Mouse (Mus musculus): ENCODE results near the gene Ypel4. TPM values are rescaled to one million over a fixed set of nuclear protein-coding genes. Genes with fewer than 3 reads are reported as not detected.

Gene Ypel4
- polyA plus RNA-seq, 1 experiment from 2014 or later, result 22.2 TPM

DNA sequence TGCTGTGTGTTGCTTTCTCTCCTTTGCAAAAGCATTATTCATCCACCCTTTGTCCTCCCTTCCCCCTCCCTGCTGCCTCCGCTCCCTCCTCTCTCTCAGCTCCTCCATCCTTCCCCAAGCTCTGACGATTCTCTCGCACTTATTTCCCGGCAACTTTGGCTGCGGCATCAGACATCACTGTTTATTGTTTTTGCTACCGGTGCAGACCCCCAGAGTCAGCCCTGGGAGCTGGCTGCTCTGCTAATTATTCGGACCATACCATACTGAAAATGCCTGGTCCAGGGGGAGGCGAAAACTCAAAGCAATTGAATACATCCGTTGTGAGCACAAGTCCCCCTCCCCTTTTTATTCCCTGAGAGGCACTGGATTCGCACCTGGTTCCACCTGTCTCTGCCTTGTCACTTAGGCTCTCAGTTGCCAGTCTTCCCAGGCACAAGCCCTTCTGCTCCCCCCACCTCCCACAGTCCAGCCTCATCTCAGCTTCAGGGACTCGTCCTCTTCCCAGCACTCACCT is 550 bp downstream of the Ypel4 start:
- H3K4me2 ChIP-seq, result peak overlapping the region; percentile 80
- peaks cover 61% of the 10 kb centered on the region for H3K4me1 ChIP-seq (replicated peaks)
- H3K9me3 ChIP-seq, result no peaks in the 10 kb centered on the region
- H3K9ac ChIP-seq, result peak overlapping the region; percentile 82
- H3K27me3 ChIP-seq, result no peaks in the 10 kb centered on the region
- H3K27ac ChIP-seq, result peak overlapping the region; percentile 90
- H3K4me3 ChIP-seq, result peak overlapping the region; percentile 55
- 0% methylated on average over 11 of the region's 11 CpGs for WGBS
- H3K36me3 ChIP-seq, result no peaks in the 10 kb centered on the region
- peak; percentile 63 for ATAC-seq (ENCODE audit: low FRiP score)

DNA sequence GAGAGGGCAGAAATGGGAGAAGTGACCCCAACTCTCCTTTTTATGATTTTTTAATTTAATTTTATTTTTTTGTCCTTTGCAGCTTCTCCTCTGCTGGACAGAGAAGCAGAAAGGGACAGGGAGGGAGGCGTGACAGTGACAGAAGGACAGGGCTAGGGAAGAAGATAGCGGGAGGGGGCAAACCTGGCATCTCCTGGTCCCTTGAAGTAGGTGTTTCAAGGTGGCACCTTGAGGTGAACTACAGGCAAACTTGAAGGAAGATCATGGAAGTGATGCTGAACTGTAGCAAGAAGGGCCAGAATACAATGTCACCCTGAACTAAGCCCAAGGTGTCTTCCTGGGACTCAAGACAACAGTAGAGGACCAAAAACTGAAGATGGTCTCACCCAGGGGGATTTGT is 1.1 kb downstream of the Ypel4 start:
- Histone ChIP-seq H3K9ac (peak overlapping the region; percentile 82), H3K4me3 (peak overlapping the region; percentile 55), H3K4me2 (peak overlapping the region; percentile 80), H3K9me3 (no peaks in the 10 kb centered on the region), H3K27me3 (no peaks in the 10 kb centered on the region), H3K4me1 (replicated peaks) (peaks cover 65% of the 10 kb centered on the region), H3K36me3 (no peaks in the 10 kb centered on the region), H3K27ac (peak overlapping the region; percentile 90)
- 2% methylated on average over 2 of the region's 2 CpGs for WGBS
- ATAC-seq (ENCODE audit: low FRiP score), result no peak

DNA sequence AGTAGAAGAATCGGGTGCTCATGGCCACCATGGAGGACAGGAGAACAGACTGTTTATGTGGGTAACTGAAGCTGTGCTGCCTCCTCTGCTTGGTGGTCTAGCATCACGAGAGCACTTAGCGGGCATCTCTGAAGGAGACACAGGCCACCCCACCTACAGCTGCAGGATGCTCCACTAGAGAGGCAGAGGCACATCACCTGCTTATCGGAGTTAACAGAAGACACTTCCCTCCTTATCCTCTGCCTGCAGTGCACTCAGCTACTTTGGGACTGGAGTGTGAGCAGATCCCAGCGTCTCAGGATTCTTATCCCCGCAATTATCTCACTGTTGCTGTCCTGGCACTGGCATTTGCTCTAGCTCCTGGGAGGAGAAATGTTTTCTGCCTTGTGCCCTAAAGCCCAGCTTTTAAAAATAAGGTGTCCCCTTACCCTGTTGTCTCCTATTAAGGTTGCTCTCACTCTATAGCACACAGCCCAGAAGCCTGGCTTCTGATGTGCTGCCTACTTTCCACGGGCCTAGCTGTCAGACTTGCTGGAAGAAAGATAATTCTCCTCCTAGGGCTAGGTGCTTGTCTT is 1.6 kb downstream of the Ypel4 start:
- 21% methylated on average over 7 of the region's 7 CpGs for WGBS
- Histone ChIP-seq H3K27ac (peak overlapping the region; percentile 90), H3K4me3 (peak overlapping the region; percentile 55), H3K27me3 (no peaks in the 10 kb centered on the region), H3K36me3 (0 out of 2 replicates have a peak, but pooled peaks cover 1% of the 10 kb centered on the region), H3K4me2 (peak overlapping the region; percentile 80), H3K9me3 (no peaks in the 10 kb centered on the region), H3K4me1 (replicated peaks) (peaks cover 70% of the 10 kb centered on the region), H3K9ac (peak overlapping the region; percentile 82)
- ATAC-seq (ENCODE audit: low FRiP score), result no peak

DNA sequence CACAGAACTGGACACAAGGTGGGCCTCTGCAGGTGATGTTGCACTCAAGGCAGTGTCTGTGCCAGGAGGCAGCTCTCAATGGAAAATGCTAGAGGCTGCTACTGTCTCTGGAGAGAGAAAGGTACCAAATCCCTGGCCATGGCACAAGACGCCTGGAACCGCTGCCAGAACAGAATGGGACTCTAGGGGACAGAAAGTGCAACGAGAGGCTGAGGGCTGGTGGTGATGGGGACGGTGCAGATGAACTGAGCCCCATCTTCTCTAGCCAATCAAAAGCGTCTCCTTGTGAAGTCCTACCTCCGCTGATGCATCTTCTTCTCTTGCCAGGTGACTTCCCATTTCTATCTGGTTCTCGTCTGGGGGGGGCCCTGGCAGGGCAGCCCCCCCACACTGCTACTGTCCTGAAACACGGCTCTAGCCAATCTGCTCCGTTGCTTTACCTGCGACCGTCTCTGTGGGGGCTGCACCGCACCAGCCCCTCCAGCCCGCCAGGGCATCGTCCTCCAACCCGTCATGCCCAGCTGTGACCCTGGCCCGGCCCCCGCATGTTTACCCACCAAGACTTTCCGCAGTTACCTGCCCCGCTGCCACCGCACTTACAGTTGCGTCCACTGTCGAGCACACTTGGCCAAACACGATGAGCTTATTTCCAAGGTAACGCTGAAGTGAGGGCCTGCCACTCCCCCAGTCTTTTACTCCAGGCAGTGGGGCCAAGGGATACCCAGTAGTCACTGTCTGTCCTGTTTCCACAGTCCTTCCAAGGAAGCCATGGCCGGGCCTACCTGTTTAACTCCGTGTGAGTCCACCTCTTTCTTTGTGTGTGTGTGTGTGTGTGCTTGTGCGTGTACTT is 2.7 kb downstream of the Ypel4 start:
- H3K36me3 ChIP-seq, result 0 out of 2 replicates have a peak, but pooled peaks cover 4% of the 10 kb centered on the region
- peak overlapping the region; percentile 82 for H3K9ac ChIP-seq
- peak overlapping the region; percentile 55 for H3K4me3 ChIP-seq
- peak overlapping the region; percentile 23; the same call in 1 of the 2 replicates for H3K27ac ChIP-seq
- peaks cover 81% of the 10 kb centered on the region for H3K4me1 ChIP-seq (replicated peaks)
- no peaks in the 10 kb centered on the region for H3K9me3 ChIP-seq
- no peaks in the 10 kb centered on the region for H3K27me3 ChIP-seq
- 6% methylated on average over 27 of the region's 27 CpGs for WGBS
- peak overlapping the region; percentile 80 for H3K4me2 ChIP-seq
- no peak for ATAC-seq (ENCODE audit: low FRiP score)

DNA sequence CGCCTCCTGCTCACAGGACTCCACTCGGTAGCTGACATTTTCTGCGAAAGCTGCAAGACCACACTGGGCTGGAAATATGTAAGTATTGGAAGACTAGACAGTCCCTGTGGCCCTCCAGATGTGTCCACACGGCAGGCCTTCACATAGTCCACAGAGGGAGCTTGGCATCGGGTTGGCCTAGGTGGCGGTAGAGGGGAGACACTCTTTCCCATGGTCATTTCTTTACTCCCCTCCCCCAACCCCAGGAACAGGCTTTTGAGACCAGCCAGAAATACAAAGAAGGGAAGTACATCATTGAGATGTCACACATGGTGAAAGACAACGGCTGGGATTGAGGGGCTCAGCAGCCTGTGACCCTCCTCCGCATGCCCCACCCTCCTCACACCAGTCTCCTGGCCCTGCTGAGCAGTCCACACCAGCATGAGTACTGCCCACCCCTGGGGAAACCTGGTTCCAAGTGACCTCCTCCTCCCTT is 3.6 kb downstream of the Ypel4 start:
- no peak for ATAC-seq (ENCODE audit: low FRiP score)

DNA sequence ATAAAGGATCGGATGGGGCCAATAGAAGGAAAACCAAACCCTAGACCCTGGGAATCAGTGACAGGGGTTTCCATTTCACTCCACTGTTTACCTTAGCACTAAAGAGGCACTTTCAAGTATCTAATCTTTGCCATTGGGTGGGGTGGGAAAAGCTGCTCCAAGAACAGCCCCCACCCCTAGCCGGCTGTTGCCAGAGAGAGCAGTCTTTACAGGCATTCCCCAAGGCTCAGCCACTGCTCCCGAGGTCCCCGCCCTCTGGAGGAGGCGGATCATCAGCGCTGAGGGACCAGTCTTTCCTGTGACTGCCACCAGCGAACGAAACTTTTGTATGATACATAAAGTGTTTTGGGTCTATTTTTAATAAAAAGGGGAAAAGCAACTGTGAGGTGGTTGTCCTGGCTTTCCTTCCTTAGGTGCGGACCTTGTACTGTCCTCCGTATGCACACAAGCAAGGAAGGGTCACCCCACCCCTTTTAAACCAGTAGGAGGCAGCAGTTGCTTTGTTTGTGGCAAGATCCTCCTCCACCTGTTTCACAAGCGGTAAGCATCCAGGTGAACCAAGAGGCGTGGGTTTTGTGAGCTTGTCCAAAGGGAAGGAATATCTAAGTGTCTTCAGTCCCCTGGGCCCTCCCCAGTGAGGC is 4.5 kb downstream of the Ypel4 start:
- H3K27ac ChIP-seq, result peak overlapping the region; percentile 58
- peak overlapping the region; percentile 60 for H3K9ac ChIP-seq
- WGBS, result 4% methylated on average over 12 of the region's 12 CpGs

More for the DNA sequence above, 3.6 kb downstream of the Ypel4 start:
- H3K4me2 ChIP-seq, result peak overlapping the region; percentile 80
- no peaks in the 10 kb centered on the region for H3K27me3 ChIP-seq
- H3K4me1 ChIP-seq (replicated peaks), result peaks cover 91% of the 10 kb centered on the region
- H3K9me3 ChIP-seq, result no peaks in the 10 kb centered on the region
- H3K36me3 ChIP-seq, result 0 out of 2 replicates have a peak, but pooled peaks cover 4% of the 10 kb centered on the region
- peak overlapping the region; percentile 60 for H3K9ac ChIP-seq
- peak overlapping the region; percentile 55 for H3K4me3 ChIP-seq
- 6% methylated on average over 8 of the region's 8 CpGs for WGBS
- peak overlapping the region; percentile 58 for H3K27ac ChIP-seq

DNA sequence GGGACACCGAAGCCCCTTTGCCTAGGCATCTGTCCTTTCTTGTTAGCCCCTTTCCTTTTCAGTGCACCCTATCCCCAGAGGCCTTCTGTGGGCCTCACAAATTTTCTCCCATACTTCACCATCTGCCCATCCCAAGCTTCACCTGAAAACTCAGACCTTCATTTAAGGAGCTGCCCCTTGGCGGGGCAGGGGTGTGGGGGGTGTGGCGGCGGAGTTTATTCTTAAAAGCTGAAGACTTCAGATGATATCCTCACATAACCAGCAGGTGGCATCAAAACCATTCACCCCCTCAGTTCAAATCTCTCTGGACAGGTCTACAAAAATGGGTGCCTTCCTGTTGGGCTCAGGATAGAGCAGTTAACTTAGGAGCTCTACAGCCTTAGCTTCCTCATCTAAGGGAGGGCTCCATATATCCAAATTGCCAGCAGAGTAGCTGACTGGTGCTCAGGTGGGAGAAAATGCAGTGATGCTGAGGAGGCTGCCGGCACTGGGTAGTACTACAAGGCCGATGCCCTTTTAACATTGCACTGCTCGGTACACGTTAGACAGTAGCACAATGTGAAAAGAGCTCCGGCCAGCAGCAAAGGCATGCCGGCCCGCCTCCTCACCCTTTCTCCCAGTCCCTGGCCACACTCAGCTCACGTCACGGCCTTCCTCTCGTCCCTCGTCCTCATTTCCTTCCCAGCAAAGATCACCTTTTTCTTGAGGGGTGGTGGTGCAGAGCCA is 6.9 kb downstream of the Ypel4 start:
- H3K4me1 ChIP-seq (replicated peaks), result peaks cover 76% of the 10 kb centered on the region
- no peak overlapping the region for H3K9ac ChIP-seq
- no peaks in the 10 kb centered on the region for H3K27me3 ChIP-seq
- H3K27ac ChIP-seq, result peak overlapping the region; percentile 26; the same call in 1 of the 2 replicates
- ATAC-seq (ENCODE audit: low FRiP score), result no peak
- H3K36me3 ChIP-seq, result 0 out of 2 replicates have a peak, but pooled peaks cover 4% of the 10 kb centered on the region
- no peaks in the 10 kb centered on the region for H3K9me3 ChIP-seq
- peak overlapping the region; percentile 91 for H3K4me2 ChIP-seq
- H3K4me3 ChIP-seq, result peak overlapping the region; percentile 81
- 65% methylated on average over 15 of the region's 15 CpGs for WGBS

More for the DNA sequence above, 4.5 kb downstream of the Ypel4 start:
- Histone ChIP-seq H3K4me2 (peak overlapping the region; percentile 80), H3K27me3 (no peaks in the 10 kb centered on the region), H3K36me3 (0 out of 2 replicates have a peak, but pooled peaks cover 4% of the 10 kb centered on the region), H3K4me3 (peak overlapping the region; percentile 14; the same call in 1 of the 2 replicates), H3K4me1 (replicated peaks) (peaks cover 89% of the 10 kb centered on the region), H3K9me3 (no peaks in the 10 kb centered on the region)
- ATAC-seq (ENCODE audit: low FRiP score), result no peak

DNA sequence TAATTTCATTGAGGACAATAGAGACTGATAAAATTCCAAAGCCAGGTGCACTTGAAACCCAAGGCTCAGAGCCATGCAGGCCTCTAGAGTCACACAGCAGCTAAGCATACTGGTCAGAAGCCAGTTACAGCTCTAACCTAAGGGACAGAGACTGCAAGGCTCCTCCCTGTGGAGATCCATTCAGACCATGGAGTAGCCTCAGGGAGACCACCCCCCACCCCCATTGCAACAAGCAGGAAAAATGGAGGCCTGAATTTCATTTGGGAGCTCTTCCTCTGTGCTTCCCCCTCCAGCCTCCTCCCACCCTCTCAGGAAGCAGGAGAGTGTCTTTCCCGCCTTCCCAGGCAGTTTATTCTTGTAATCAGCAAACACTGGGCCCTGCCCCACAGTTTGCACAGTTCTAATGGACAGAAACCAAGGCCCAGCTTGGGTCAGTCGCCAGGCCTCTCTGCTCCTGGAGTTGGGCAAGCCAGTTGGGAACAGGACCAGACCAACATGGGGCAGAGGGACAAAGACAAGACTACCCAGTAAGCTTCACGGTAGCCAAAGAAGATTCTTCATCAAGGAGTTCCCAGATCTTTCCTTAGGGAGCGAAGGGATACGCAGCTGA is 8.1 kb downstream of the Ypel4 start:
- peak overlapping the region; percentile 81 for H3K4me3 ChIP-seq
- 0 out of 2 replicates have a peak, but pooled peaks cover 4% of the 10 kb centered on the region for H3K36me3 ChIP-seq
- H3K9me3 ChIP-seq, result no peaks in the 10 kb centered on the region
- H3K27ac ChIP-seq, result peak overlapping the region; percentile 98
- 0 out of 2 replicates have a peak, but pooled peaks cover 3% of the 10 kb centered on the region for H3K27me3 ChIP-seq
- peak overlapping the region; percentile 95 for H3K9ac ChIP-seq
- peak overlapping the region; percentile 91 for H3K4me2 ChIP-seq
- H3K4me1 ChIP-seq (replicated peaks), result peaks cover 64% of the 10 kb centered on the region
- no peak; the same call in 1 of the 2 replicates for ATAC-seq (ENCODE audit: low FRiP score)
- 0% methylated on average over 5 of the region's 5 CpGs for WGBS

DNA sequence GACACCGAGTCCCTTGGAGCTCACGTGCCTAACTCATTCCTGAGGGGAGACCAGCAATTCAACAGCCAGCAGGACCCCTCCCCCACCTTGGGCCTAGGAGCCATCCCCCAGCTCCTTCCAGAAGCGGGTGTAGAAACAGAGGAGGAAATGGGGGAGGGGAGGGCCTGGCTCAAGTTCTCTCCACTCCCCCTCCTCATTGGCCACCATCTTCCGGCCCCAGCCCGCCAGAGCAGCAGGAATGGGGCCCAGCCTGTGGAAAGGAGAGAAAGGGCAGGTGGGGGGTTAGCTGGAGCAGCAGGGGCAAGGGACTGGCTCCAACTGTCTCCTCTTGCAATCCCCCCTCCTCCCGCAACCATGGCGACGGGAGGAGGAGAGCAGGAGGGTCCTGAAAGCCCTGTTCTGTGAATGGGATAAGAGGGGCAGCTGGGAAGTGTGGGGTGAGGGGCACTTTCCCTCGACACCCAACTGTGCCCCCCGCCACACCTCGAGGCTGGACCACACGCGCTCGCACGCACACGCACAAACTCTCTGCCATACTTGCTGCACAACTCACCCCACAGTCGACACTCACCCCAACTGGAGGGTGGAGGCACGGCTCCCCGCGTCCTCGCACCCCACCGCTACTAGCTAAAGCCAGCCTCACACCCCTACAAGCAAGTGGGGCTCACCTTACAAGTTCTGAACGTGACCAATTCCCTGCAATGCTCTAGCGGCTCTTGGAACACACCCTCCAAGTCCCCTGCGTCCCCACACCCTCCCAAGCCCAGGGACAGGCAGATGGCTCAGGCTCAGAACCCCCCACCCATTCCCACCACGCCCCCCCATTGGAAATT is 8.8 kb downstream of the Ypel4 start:
- peak overlapping the region; percentile 81 for H3K4me3 ChIP-seq
- under 1% methylated on average over 25 of the region's 26 CpGs for WGBS
- 0 out of 2 replicates have a peak, but pooled peaks cover 4% of the 10 kb centered on the region for H3K36me3 ChIP-seq
- ATAC-seq (ENCODE audit: low FRiP score), result peak; percentile 79
- H3K9me3 ChIP-seq, result no peaks in the 10 kb centered on the region
- H3K27ac ChIP-seq, result peak overlapping the region; percentile 98
- H3K27me3 ChIP-seq, result 0 out of 2 replicates have a peak, but pooled peaks cover 3% of the 10 kb centered on the region
- peak overlapping the region; percentile 95 for H3K9ac ChIP-seq
- peaks cover 57% of the 10 kb centered on the region for H3K4me1 ChIP-seq (replicated peaks)
- peak overlapping the region; percentile 91 for H3K4me2 ChIP-seq

DNA sequence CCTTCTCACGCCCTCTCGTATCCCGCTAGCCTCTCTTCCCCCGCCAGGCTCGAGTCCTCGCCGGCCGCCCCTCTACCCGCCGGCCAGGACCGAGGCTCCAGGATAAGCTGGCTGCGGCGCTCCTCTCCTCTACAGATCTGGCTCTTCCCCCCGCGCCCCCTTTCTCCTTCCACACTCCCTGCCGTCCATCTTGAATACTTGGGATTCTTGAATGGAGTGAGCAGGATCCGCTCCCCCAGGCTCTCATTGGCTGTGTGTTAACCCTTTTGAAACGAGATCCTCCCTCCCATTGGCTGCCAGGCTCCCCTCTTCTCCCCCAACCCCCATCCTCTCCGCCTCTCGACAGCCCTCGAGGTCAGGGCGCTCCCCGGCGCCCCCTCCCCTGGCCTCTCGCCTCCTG is 9.7 kb downstream of the Ypel4 start, which contains the start of gene Gm19426:
Gene Gm19426, minus strand, starts transcription at position 95 of the 400 bp plus-strand sequence.
- Histone ChIP-seq H3K4me1 (replicated peaks) (peaks cover 48% of the 10 kb centered on the region), H3K4me3 (peak within 1 kb of the TSS; percentile 81), H3K9me3 (no peaks in the 10 kb centered on the region), H3K36me3 (0 out of 2 replicates have a peak, but pooled peaks cover 4% of the 10 kb centered on the region), H3K27me3 (0 out of 2 replicates have a peak, but pooled peaks cover 3% of the 10 kb centered on the region), H3K4me2 (peak within 1 kb of the TSS; percentile 91), H3K9ac (peak within 1 kb of the TSS; percentile 95), H3K27ac (peak within 1 kb of the TSS; percentile 98)
- ATAC-seq (ENCODE audit: low FRiP score), result peak; percentile 88
- under 1% methylated on average over 25 of the region's 25 CpGs for WGBS

All from hindbrain, embryonic 13.5 days (tissue).